Mouse (Mus musculus) CH12.LX (cell line): ENCODE results near the gene Nlrp3. TPM values are rescaled to one million over a fixed set of nuclear protein-coding genes. Genes with fewer than 3 reads are reported as not detected.

ENCODE experiments used
- DNase-seq: peaks from one replicate; pipeline ENCODE4 v3.0.0-alpha.2; 2013; ENCODE audit errors: extremely low read depth
- H3K27ac ChIP-seq: 2 replicates; pipeline ENCODE4 v1.5.1; 2012; ENCODE audit warnings: low read depth, mild to moderate bottlenecking, control low read depth, moderate library complexity; ENCODE audit not compliant: insufficient read depth
- H3K27me3 ChIP-seq: replicated peaks from 2 replicates; pipeline ENCODE3; 2012; ENCODE audit warnings: inconsistent platforms
- H3K36me3 ChIP-seq, 2 experiments: replicated peaks in 1 of 2; 2 replicates each; pipeline versions ENCODE3 to v1.6.1; 2012; ENCODE audit warnings: inconsistent platforms in 1 of 2, low read length in 1 of 2, mild to moderate bottlenecking in 1 of 2, mixed read lengths in 1 of 2, moderate library complexity in 1 of 2; ENCODE audit not compliant: control insufficient read depth in 1 of 2, insufficient read depth in 1 of 2
- H3K4me1 ChIP-seq, 2 experiments: 2 replicates each; pipeline ENCODE4 v1.6.1; 2012; ENCODE audit warnings: inconsistent platforms in 1 of 2, moderate library complexity in 1 of 2; ENCODE audit not compliant: insufficient read depth in 2 of 2, control insufficient read depth in 1 of 2
- H3K4me2 ChIP-seq: 2 replicates; pipeline ENCODE4 v1.6.1; 2012; ENCODE audit warnings: low read depth, mild to moderate bottlenecking, control low read depth; ENCODE audit not compliant: poor library complexity, insufficient read depth, severe bottlenecking
- H3K4me3 ChIP-seq, 3 experiments: fragments of 150-350 bp in 1 of 3; sonication (generic) in 1 of 3; replicated peaks in 1 of 3; 2 replicates each; pipeline versions ENCODE3 to v1.5.1; 2011 to 2012; ENCODE audit warnings: low read depth in 2 of 3, low read length in 2 of 3, mild to moderate bottlenecking in 2 of 3, moderate library complexity in 2 of 3, control low read depth in 1 of 3, improper control_type of control experiment in 1 of 3, inconsistent platforms in 1 of 3, mixed read lengths in 1 of 3; ENCODE audit not compliant: poor library complexity in 1 of 3
- H3K79me2 ChIP-seq: replicated peaks from 2 replicates; pipeline ENCODE4 v1.6.1; 2012; ENCODE audit warnings: mild to moderate bottlenecking, moderate library complexity; ENCODE audit not compliant: control insufficient read depth, poor library complexity, insufficient read depth, severe bottlenecking; ENCODE audit errors: extremely low read depth
- H3K9ac ChIP-seq: 2 replicates; pipeline ENCODE4 v1.6.1; 2012; ENCODE audit warnings: low read depth, mild to moderate bottlenecking, control low read depth, moderate library complexity; ENCODE audit not compliant: insufficient read depth
- H3K9me3 ChIP-seq: replicated peaks from 2 replicates; pipeline ENCODE3; 2012; ENCODE audit warnings: low read length, inconsistent platforms, mixed read lengths
- CHD2 ChIP-seq: IDR thresholded peaks from 2 replicates; pipeline ENCODE4 v1.6.1; 2011; ENCODE audit warnings: low read length, improper control_type of control experiment
- CTCF ChIP-seq, 2 experiments: IDR thresholded peaks in 1 of 2; conservative IDR thresholded peaks in 1 of 2; 2 replicates each; pipeline ENCODE4 v1.5.1; 2011 to 2012; ENCODE audit warnings: low read depth in 2 of 2, low read length in 2 of 2, improper control_type of control experiment in 1 of 2, inconsistent platforms in 1 of 2, mild to moderate bottlenecking in 1 of 2, moderate library complexity in 1 of 2
- E2F4 ChIP-seq: IDR thresholded peaks from 2 replicates; pipeline ENCODE4 v1.6.1; 2011; ENCODE audit warnings: low read depth, low read length, improper control_type of control experiment; ENCODE audit not compliant: insufficient replicate concordance
- ELF1 ChIP-seq: IDR thresholded peaks from 2 replicates; pipeline ENCODE4 v1.6.1; 2014; ENCODE audit warnings: low read depth, mild to moderate bottlenecking, inconsistent platforms, low read length, improper control_type of control experiment
- EP300 ChIP-seq: IDR thresholded peaks from 2 replicates; pipeline ENCODE4 v1.6.1; 2011; ENCODE audit warnings: low read length, improper control_type of control experiment
- ETS1 ChIP-seq: conservative IDR thresholded peaks from 2 replicates; pipeline ENCODE4 v1.6.1; 2012; ENCODE audit warnings: low read depth, mild to moderate bottlenecking, inconsistent platforms, low read length, improper control_type of control experiment, moderate library complexity
- GABPA ChIP-seq: IDR thresholded peaks from 2 replicates; pipeline ENCODE4 v1.6.1; 2012; ENCODE audit warnings: low read depth, low read length, improper control_type of control experiment, inconsistent platforms; ENCODE audit not compliant: insufficient replicate concordance
- HCFC1 ChIP-seq: IDR thresholded peaks from 2 replicates; pipeline ENCODE4 v1.6.1; 2012; ENCODE audit warnings: low read depth, mild to moderate bottlenecking, inconsistent platforms, low read length, improper control_type of control experiment
- IRF4 ChIP-seq: IDR thresholded peaks from 2 replicates; pipeline ENCODE4 v1.6.1; 2014; ENCODE audit warnings: low read depth, mild to moderate bottlenecking, inconsistent platforms, low read length, improper control_type of control experiment
- JUN ChIP-seq: IDR thresholded peaks from 2 replicates; pipeline ENCODE4 v1.6.1; 2011; ENCODE audit warnings: low read depth, mild to moderate bottlenecking, low read length, improper control_type of control experiment, moderate library complexity; ENCODE audit not compliant: insufficient read depth
- JUND ChIP-seq: conservative IDR thresholded peaks from 2 replicates; pipeline ENCODE4 v1.6.1; 2011; ENCODE audit warnings: low read depth, low read length, improper control_type of control experiment
- KAT2A ChIP-seq: IDR thresholded peaks from 2 replicates; pipeline ENCODE4 v1.6.1; 2012; ENCODE audit warnings: low read length, improper control_type of control experiment, inconsistent platforms; ENCODE audit not compliant: insufficient replicate concordance
- MAX ChIP-seq: IDR thresholded peaks from 2 replicates; pipeline ENCODE4 v1.6.1; 2011; ENCODE audit warnings: low read length, improper control_type of control experiment
- MAZ ChIP-seq: IDR thresholded peaks from 2 replicates; pipeline ENCODE4 v1.6.1; 2012; ENCODE audit warnings: low read depth, mild to moderate bottlenecking, inconsistent platforms, low read length, improper control_type of control experiment, moderate library complexity
- MEF2A ChIP-seq: IDR thresholded peaks from 2 replicates; pipeline ENCODE4 v1.6.1; 2014; ENCODE audit warnings: low read depth, mild to moderate bottlenecking, inconsistent platforms, low read length, improper control_type of control experiment, borderline replicate concordance
- MXI1 ChIP-seq: IDR thresholded peaks from 2 replicates; pipeline ENCODE4 v1.6.1; 2011; ENCODE audit warnings: mild to moderate bottlenecking, low read depth, low read length, improper control_type of control experiment
- MYC ChIP-seq: IDR thresholded peaks from 2 replicates; pipeline ENCODE4 v1.6.1; 2011; ENCODE audit warnings: low read depth, mild to moderate bottlenecking, improper control_type of control experiment, low read length
- NELFE ChIP-seq: IDR thresholded peaks from 2 replicates; pipeline ENCODE4 v1.6.1; 2011; ENCODE audit warnings: low read depth, low read length, improper control_type of control experiment
- NRF1 ChIP-seq: IDR thresholded peaks from 2 replicates; pipeline ENCODE4 v1.6.1; 2014; ENCODE audit warnings: low read depth, mild to moderate bottlenecking, inconsistent platforms, low read length, improper control_type of control experiment, moderate library complexity
- PAX5 ChIP-seq: IDR thresholded peaks from 2 replicates; pipeline ENCODE4 v1.6.1; 2012; ENCODE audit warnings: low read length, inconsistent platforms, mixed read lengths
- RAD21 ChIP-seq: IDR thresholded peaks from 2 replicates; pipeline ENCODE4 v1.6.1; 2011; ENCODE audit warnings: low read depth, mild to moderate bottlenecking, low read length, improper control_type of control experiment, moderate library complexity
- RCOR1 ChIP-seq: conservative IDR thresholded peaks from 2 replicates; pipeline ENCODE4 v1.6.1; 2012; ENCODE audit warnings: low read depth, mild to moderate bottlenecking, inconsistent platforms, low read length, improper control_type of control experiment
- SMC3 ChIP-seq: IDR thresholded peaks from 2 replicates; pipeline ENCODE4 v1.6.1; 2011; ENCODE audit warnings: low read depth, low read length, improper control_type of control experiment
- TBP ChIP-seq: conservative IDR thresholded peaks from 2 replicates; pipeline ENCODE4 v1.6.1; 2011; ENCODE audit warnings: low read depth, low read length, improper control_type of control experiment
- UBTF ChIP-seq: IDR thresholded peaks from 2 replicates; pipeline ENCODE4 v1.6.1; 2012; ENCODE audit warnings: low read depth, mild to moderate bottlenecking, inconsistent platforms, low read length, improper control_type of control experiment, moderate library complexity
- USF2 ChIP-seq: conservative IDR thresholded peaks from 2 replicates; pipeline ENCODE4 v1.6.1; 2011; ENCODE audit warnings: low read depth, low read length, improper control_type of control experiment
- ZC3H11A ChIP-seq: IDR thresholded peaks from 2 replicates; pipeline ENCODE4 v1.6.1; 2012; ENCODE audit warnings: low read depth, mild to moderate bottlenecking, inconsistent platforms, low read length, improper control_type of control experiment
- ZMIZ1 ChIP-seq: IDR thresholded peaks from 2 replicates; pipeline ENCODE4 v1.6.1; 2012; ENCODE audit warnings: low read depth, mild to moderate bottlenecking, inconsistent platforms, low read length, improper control_type of control experiment
- ZNF384 ChIP-seq: IDR thresholded peaks from 2 replicates; pipeline ENCODE4 v1.6.1; 2012; ENCODE audit warnings: low read depth, low read length, improper control_type of control experiment, inconsistent platforms
- dilution Hi-C: fragments of 300-500 bp; cut with MboI; formaldehyde crosslinking; loops from 2 replicates; pipeline ENCODE4 v1.14.3; 2020; ENCODE audit warnings: low sequenced_read_pairs; ENCODE audit not compliant: extremely low pct_unique_long_range_greater_than_20kb, extremely low pct_ligation_motif_present
- in situ Hi-C: fragments of 300-500 bp; cut with MboI; formaldehyde crosslinking; loops from 3 replicates; pipeline ENCODE4 v1.14.3; 2019; ENCODE audit warnings: low sequenced_read_pairs, low pct_ligation_motif_present, low pct_unique_long_range_greater_than_20kb, mixed read lengths
- polyA plus RNA-seq: library from polyadenylated mRNA; unstranded; fragments of >175 nt; gene quantifications from 2 replicates; pipeline ENCODE4 v1.2.1, GENCODE M21; 2012; ENCODE audit warnings: low read depth; ENCODE audit not compliant: insufficient read length
- total RNA-seq, 2 experiments: library from RNA; depleted of rRNA; stranded (reverse); fragments of 300-350 nt in 1 of 2; fragments of >200 nt in 1 of 2; gene quantifications; 2 replicates each; pipeline ENCODE4 v1.2.3; 2012 to 2014

Gene Nlrp3
- total and polyA plus RNA-seq, 3 experiments: 0.04 TPM; not detected in 2

- no peak overlapping the region for H3K27ac ChIP-seq
- H3K4me2 ChIP-seq: no peak overlapping the region
- peaks cover 4% of the 10 kb centered on the region for H3K27me3 ChIP-seq
- no peak overlapping the region for H3K9ac ChIP-seq
- no peaks in the 10 kb centered on the region for H3K79me2 ChIP-seq
- in situ Hi-C loops: loop anchor here (10.0 kb wide), 1 partner anchor 231 kb away; no protein-coding TSS in a partner anchor
- no peak for DNase-seq
- TF ChIP-seq NRF1 (no peak), CTCF (conservative IDR thresholded peaks at IDR 0.05 in 1 of 2, IDR thresholded peaks at IDR 0.05 in 1 of 2; ENCODE audit: low read depth in 2 of 2, low read length in 2 of 2) (peak in 1 of 2 experiments; percentile 19; a peak in 2 of 4 replicates)
- no peak overlapping the region for H3K4me3 ChIP-seq
- dilution Hi-C loops: no loop called here
- H3K4me1 ChIP-seq: peaks cover 0 to 24% of the 10 kb centered on the region in 2 experiments; a peak in 2 of 4 replicates
- no peaks in the 10 kb centered on the region for H3K36me3 ChIP-seq
- peaks cover 4% of the 10 kb centered on the region for H3K9me3 ChIP-seq
These were observed 17.2 kb upstream of the Nlrp3 start for GRCm38 (mm10) chr11:59524150-59524549.

GRCm38 (mm10) chr11:59525237-59525636 is 16.1 kb upstream of the Nlrp3 start:
- Histone ChIP-seq H3K27ac (no peak overlapping the region), H3K36me3 (no peaks in the 10 kb centered on the region), H3K9me3 (peaks cover 4% of the 10 kb centered on the region), H3K4me3 (no peak overlapping the region), H3K9ac (no peak overlapping the region), H3K79me2 (no peaks in the 10 kb centered on the region), H3K4me1 (peaks cover 0 to 24% of the 10 kb centered on the region in 2 experiments; a peak in 2 of 4 replicates), H3K4me2 (no peak overlapping the region), H3K27me3 (peaks cover 4% of the 10 kb centered on the region)
- TF ChIP-seq EP300: 0 out of 2 replicates have a peak, but pooled peaks have one; percentile 21
- TF ChIP-seq MEF2A: peak; percentile 35; the same call in 1 of the 2 replicates
- TF ChIP-seq MYC: peak; percentile 71
- peak; percentile 65; the same call in 1 of the 2 replicates for TF ChIP-seq NELFE
- peak; percentile 91 for TF ChIP-seq RAD21
- TF ChIP-seq SMC3: peak; percentile 80
- TF ChIP-seq USF2: no peak
- peak; percentile 100 for TF ChIP-seq ZNF384
- TF ChIP-seq ELF1: peak; percentile 69
- TF ChIP-seq HCFC1: no peak; the same call in 1 of the 2 replicates
- no peak for TF ChIP-seq TBP
- no peak for TF ChIP-seq E2F4
- TF ChIP-seq NRF1: no peak
- TF ChIP-seq KAT2A: no peak
- TF ChIP-seq ETS1: no peak
- peak; percentile 56; the same call in 1 of the 2 replicates for TF ChIP-seq JUND
- peak; percentile 21; the same call in 1 of the 2 replicates for TF ChIP-seq MAZ
- no peak for TF ChIP-seq RCOR1
- peak; percentile 43; the same call in 1 of the 2 replicates for TF ChIP-seq IRF4
- TF ChIP-seq ZMIZ1: no peak
- peak; percentile 96 to 99 for TF ChIP-seq CTCF (conservative IDR thresholded peaks at IDR 0.05 in 1 of 2, IDR thresholded peaks at IDR 0.05 in 1 of 2; ENCODE audit: low read depth in 2 of 2, low read length in 2 of 2)
- no peak for TF ChIP-seq MAX
- TF ChIP-seq CHD2: no peak
- no peak for TF ChIP-seq JUN
- peak; percentile 65; the same call in 1 of the 2 replicates for TF ChIP-seq UBTF
- 0 out of 2 replicates have a peak, but pooled peaks have one; percentile 7 for TF ChIP-seq ZC3H11A
- no peak for TF ChIP-seq PAX5
- TF ChIP-seq MXI1: no peak
- no peak for TF ChIP-seq GABPA
- in situ Hi-C loops (loop anchor here (5.0 to 10.0 kb wide), 2 partner anchors 42 to 230 kb away; no protein-coding TSS in a partner anchor), dilution Hi-C loops (no loop called here)
- DNase-seq: peak; percentile 96
